Mouse (Mus musculus) limb, embryonic 12.5 days (tissue): ENCODE data around the gene Ceacam10. TPM values are rescaled to one million over a fixed set of nuclear protein-coding genes. Genes with fewer than 3 reads are reported as not detected.

Experiments used
- ATAC-seq: fragments of 200-750 bp; cut with Nextera tagmentation; 2 replicates; pipeline ENCODE4 v1.8.0; 2017; ENCODE audit warnings: low read depth, moderate TSS enrichment; ENCODE audit not compliant: insufficient number of reproducible peaks, insufficient read depth, low FRiP score, low TSS enrichment
- H3K27ac ChIP-seq: fragments of 300-500 bp; sonication (generic); 2 replicates; pipeline ENCODE4 v1.5.1; 2016; ENCODE audit warnings: mild to moderate bottlenecking, moderate library complexity
- H3K27me3 ChIP-seq: fragments of 300-500 bp; sonication (generic); 2 replicates; pipeline ENCODE4 v1.6.1; 2016; ENCODE audit warnings: mild to moderate bottlenecking, moderate library complexity
- H3K36me3 ChIP-seq: fragments of 300-500 bp; sonication (generic); 2 replicates; pipeline ENCODE4 v1.6.1; 2016; ENCODE audit warnings: mild to moderate bottlenecking, moderate library complexity
- H3K4me1 ChIP-seq: fragments of 300-500 bp; sonication (generic); replicated peaks from 2 replicates; pipeline ENCODE4 v1.6.1; 2016
- H3K4me2 ChIP-seq: fragments of 300-500 bp; sonication (generic); 2 replicates; pipeline ENCODE4 v1.6.1; 2016; ENCODE audit warnings: mild to moderate bottlenecking, moderate library complexity
- H3K4me3 ChIP-seq: fragments of 300-500 bp; sonication (generic); replicated peaks from 2 replicates; pipeline ENCODE4 v1.5.1; 2016; ENCODE audit warnings: mild to moderate bottlenecking
- H3K9ac ChIP-seq: fragments of 300-500 bp; sonication (generic); replicated peaks from 2 replicates; pipeline ENCODE4 v1.6.1; 2016; ENCODE audit warnings: mild to moderate bottlenecking, moderate library complexity
- H3K9me3 ChIP-seq: fragments of 300-500 bp; sonication (generic); 2 replicates; pipeline ENCODE4 v1.6.1; 2016; ENCODE audit warnings: mild to moderate bottlenecking, moderate library complexity
- WGBS: fragments of 180-500 bp; shearing (Covaris S2); methylation state at CpG from one replicate; pipeline ENCODE4 v1.1.7; 2016; 5-methylcytosine and 5-hydroxymethylcytosine counted together
- polyA plus RNA-seq: library from polyadenylated mRNA; unstranded; fragments of >200 nt; fragmentation: Nextera tagmentation; extraction: Ambion mirVana; gene quantifications from 2 replicates; pipeline ENCODE4 v1.2.1, GENCODE M21; 2016

Gene Ceacam10
- polyA plus RNA-seq, 1 experiment from 2014 or later, result not detected

DNA sequence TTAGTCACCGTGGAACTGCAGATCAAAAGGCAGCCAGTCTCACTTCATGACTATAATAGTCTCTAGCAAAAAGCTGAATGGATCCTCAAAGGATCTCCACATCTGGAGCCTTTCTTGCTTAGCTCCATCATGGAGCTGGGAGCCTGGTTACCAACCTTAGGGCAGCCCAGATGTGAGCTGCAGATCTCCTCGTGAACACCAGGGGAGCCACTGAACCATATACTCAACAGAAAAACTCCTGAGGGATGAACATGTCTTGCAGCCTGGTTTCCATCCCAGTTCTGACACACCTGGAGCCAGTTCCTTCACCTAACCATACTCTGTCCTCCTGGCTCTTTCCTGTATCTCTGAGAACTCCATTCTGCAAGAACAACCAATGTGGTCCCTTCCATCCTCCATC is 861 bp upstream of the Ceacam10 start:
- H3K9ac ChIP-seq, result no peak overlapping the region
- H3K9me3 ChIP-seq, result no peaks in the 10 kb centered on the region
- H3K4me1 ChIP-seq, result no peaks in the 10 kb centered on the region
- ATAC-seq, result no peak
- no peak overlapping the region for H3K4me2 ChIP-seq
- H3K27ac ChIP-seq, result no peak overlapping the region
- 71% methylated on average over 2 of the region's 2 CpGs for WGBS
- H3K4me3 ChIP-seq, result no peak overlapping the region
- H3K27me3 ChIP-seq, result no peaks in the 10 kb centered on the region
- H3K36me3 ChIP-seq, result no peaks in the 10 kb centered on the region

DNA sequence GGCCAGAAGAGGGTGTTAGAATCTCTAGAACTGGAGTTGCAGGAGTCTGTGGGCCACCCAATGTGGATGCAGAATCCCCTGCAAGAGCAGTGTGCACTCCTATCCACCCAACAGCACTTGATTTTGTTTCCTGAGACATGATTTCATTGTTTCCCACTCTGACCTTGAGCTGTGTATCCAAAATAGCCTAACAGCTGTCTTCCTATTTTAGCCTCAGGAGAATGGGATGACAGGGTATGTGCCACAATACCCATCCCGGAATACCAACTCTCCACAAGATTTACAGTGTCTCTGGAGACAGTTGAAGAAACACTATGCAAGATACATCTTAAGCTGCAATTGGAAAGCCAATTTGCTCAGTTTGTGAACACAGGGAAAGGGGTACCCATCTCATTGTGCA is 20.9 kb downstream of the Ceacam10 start:
- Histone ChIP-seq H3K36me3 (no peaks in the 10 kb centered on the region), H3K4me1 (no peaks in the 10 kb centered on the region), H3K4me3 (no peak overlapping the region), H3K9me3 (0 out of 2 replicates have a peak, but pooled peaks cover 11% of the 10 kb centered on the region), H3K27me3 (no peaks in the 10 kb centered on the region), H3K27ac (no peak overlapping the region), H3K4me2 (no peak overlapping the region), H3K9ac (no peak overlapping the region)
- ATAC-seq, result no peak
- WGBS, result 89% methylated on average over 1 of the region's 1 CpGs

GRCm38 (mm10) chr7:24802149-24802767 is 25.3 kb downstream of the Ceacam10 start:
- Histone ChIP-seq H3K4me1 (no peaks in the 10 kb centered on the region), H3K36me3 (no peaks in the 10 kb centered on the region), H3K9me3 (0 out of 2 replicates have a peak, but pooled peaks cover 4% of the 10 kb centered on the region), H3K9ac (no peak overlapping the region), H3K4me3 (no peak overlapping the region), H3K27me3 (no peaks in the 10 kb centered on the region), H3K27ac (no peak overlapping the region), H3K4me2 (no peak overlapping the region)
- 76% methylated on average over 7 of the region's 7 CpGs for WGBS
- ATAC-seq, result no peak

DNA sequence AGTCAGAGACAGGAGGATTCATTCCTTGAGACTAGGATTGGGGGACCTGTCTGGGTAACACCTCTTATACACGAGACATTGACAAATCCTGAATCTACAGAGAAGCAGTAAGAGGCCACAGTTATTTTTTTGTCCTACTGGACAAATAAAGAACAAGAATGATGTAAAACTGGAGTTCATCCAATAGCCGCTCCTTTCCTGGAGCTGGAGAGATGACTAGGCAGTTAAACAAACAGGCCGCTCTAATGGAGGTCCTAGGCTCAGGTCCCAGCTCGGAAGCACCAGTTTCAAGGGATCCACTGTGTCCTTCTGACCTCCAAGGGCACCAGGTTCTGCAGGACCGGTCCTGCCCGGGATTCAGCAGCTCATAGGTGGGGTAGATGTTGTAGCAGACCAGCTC is 27.8 kb downstream of the Ceacam10 start:
- no peaks in the 10 kb centered on the region for H3K27me3 ChIP-seq
- no peak overlapping the region for H3K27ac ChIP-seq
- 63% methylated on average over 6 of the region's 6 CpGs for WGBS
- H3K4me3 ChIP-seq, result no peak overlapping the region
- no peak overlapping the region for H3K9ac ChIP-seq
- no peak for ATAC-seq
- H3K4me2 ChIP-seq, result no peak overlapping the region
- H3K4me1 ChIP-seq, result no peaks in the 10 kb centered on the region
- H3K36me3 ChIP-seq, result no peaks in the 10 kb centered on the region
- H3K9me3 ChIP-seq, result no peaks in the 10 kb centered on the region

GRCm38 (mm10) chr7:24809041-24809440 is 32.0 kb downstream of the Ceacam10 start:
- no peak overlapping the region for H3K9ac ChIP-seq
- H3K27me3 ChIP-seq, result no peaks in the 10 kb centered on the region
- H3K9me3 ChIP-seq, result no peaks in the 10 kb centered on the region
- H3K27ac ChIP-seq, result no peak overlapping the region
- H3K4me3 ChIP-seq, result no peak overlapping the region
- 35% methylated on average over 2 of the region's 2 CpGs for WGBS
- no peak overlapping the region for H3K4me2 ChIP-seq
- H3K4me1 ChIP-seq, result no peaks in the 10 kb centered on the region
- H3K36me3 ChIP-seq, result no peaks in the 10 kb centered on the region
- ATAC-seq, result no peak

GRCm38 (mm10) chr7:24817502-24817901 is 40.5 kb downstream of the Ceacam10 start:
- Histone ChIP-seq H3K9me3 (no peaks in the 10 kb centered on the region), H3K4me2 (no peak overlapping the region), H3K4me3 (no peak overlapping the region), H3K36me3 (no peaks in the 10 kb centered on the region), H3K27me3 (no peaks in the 10 kb centered on the region), H3K4me1 (no peaks in the 10 kb centered on the region), H3K9ac (no peak overlapping the region), H3K27ac (no peak overlapping the region)
- under 1% methylated on average over 3 of the region's 3 CpGs for WGBS
- 0 out of 2 replicates have a peak, but pooled peaks have one; percentile 63 for ATAC-seq

DNA sequence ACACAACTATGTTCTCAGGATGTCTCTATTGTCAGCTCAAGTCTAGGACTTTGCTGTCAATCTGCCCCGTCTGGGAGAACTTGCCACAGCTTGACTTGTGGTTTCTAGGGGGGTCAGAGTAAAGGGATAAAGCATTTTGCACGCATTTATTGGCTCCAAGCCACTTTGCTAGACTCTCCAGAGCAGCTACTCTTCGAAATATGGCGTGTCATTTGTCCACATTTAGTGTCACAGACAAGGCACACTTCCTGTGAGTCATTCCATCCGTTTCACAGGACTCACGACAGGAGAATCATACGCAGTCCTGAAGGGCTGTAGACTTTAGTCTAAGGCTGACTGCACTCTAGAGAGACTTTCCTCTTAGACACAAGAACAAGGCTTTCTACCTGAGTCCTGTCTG is 47.4 kb downstream of the Ceacam10 start:
- Histone ChIP-seq H3K4me1 (no peaks in the 10 kb centered on the region), H3K9ac (no peak overlapping the region), H3K27me3 (no peaks in the 10 kb centered on the region), H3K4me2 (no peak overlapping the region), H3K4me3 (no peak overlapping the region), H3K36me3 (no peaks in the 10 kb centered on the region), H3K9me3 (no peaks in the 10 kb centered on the region), H3K27ac (no peak overlapping the region)
- 75% methylated on average over 7 of the region's 7 CpGs for WGBS
- ATAC-seq, result no peak

- no peak overlapping the region for H3K4me2 ChIP-seq
- WGBS, result 86% methylated on average over 4 of the region's 4 CpGs
- no peaks in the 10 kb centered on the region for H3K9me3 ChIP-seq
- no peak overlapping the region for H3K27ac ChIP-seq
- no peaks in the 10 kb centered on the region for H3K4me1 ChIP-seq
- no peak overlapping the region for H3K4me3 ChIP-seq
- H3K36me3 ChIP-seq, result no peaks in the 10 kb centered on the region
- no peaks in the 10 kb centered on the region for H3K27me3 ChIP-seq
- no peak for ATAC-seq
- H3K9ac ChIP-seq, result no peak overlapping the region
Measured at GRCm38 (mm10) chr7:24827181-24827580, 50.2 kb downstream of the Ceacam10 start.

Other genes starting within 250 kb of the Ceacam10 start
- gene Irgq, start 246.5 kb upstream of the Ceacam10 start, polyA plus RNA-seq, result 10.8 and 11.6 TPM in 2 replicates
- not detected in 2 replicates for gene Pinlyp, start 231.1 kb upstream of the Ceacam10 start, polyA plus RNA-seq
- gene Xrcc1, start 230.9 kb upstream of the Ceacam10 start, polyA plus RNA-seq, result 131 and 134 TPM in 2 replicates
- 25.1 and 25.6 TPM in 2 replicates for gene Ethe1, start 189.7 kb upstream of the Ceacam10 start, polyA plus RNA-seq
- 3.6 and 4.0 TPM in 2 replicates for gene Zfp575, start 189.6 kb upstream of the Ceacam10 start, polyA plus RNA-seq
- gene Phldb3, start 166.4 kb upstream of the Ceacam10 start, polyA plus RNA-seq, result 0.18 and 0.20 TPM in 2 replicates
- gene Lypd3, start 140.7 kb upstream of the Ceacam10 start, polyA plus RNA-seq, result 3.1 and 3.3 TPM in 2 replicates
- gene Tex101, start 100.5 kb upstream of the Ceacam10 start, polyA plus RNA-seq, result not detected in 2 replicates
- not detected in 2 replicates for gene BC049730, start 68.0 kb upstream of the Ceacam10 start, polyA plus RNA-seq
- gene Gm4763, start 50.3 kb upstream of the Ceacam10 start, polyA plus RNA-seq, result not detected in 2 replicates
- gene Cd177, start 16.9 kb upstream of the Ceacam10 start, polyA plus RNA-seq, result not detected in 2 replicates
- 14.2 and 22.2 TPM in 2 replicates for gene Gm9844, start 85.0 kb downstream of the Ceacam10 start, polyA plus RNA-seq
- not detected in 2 replicates for gene Lypd4, start 92.7 kb downstream of the Ceacam10 start, polyA plus RNA-seq
- gene Dmrtc2, start 92.9 kb downstream of the Ceacam10 start, polyA plus RNA-seq, result not detected in 2 replicates
- 2,324 and 2,343 TPM in 2 replicates for gene Rps19, start 107.2 kb downstream of the Ceacam10 start, polyA plus RNA-seq
- gene Cd79a, start 120.2 kb downstream of the Ceacam10 start, polyA plus RNA-seq, result 0.51 and 0.86 TPM in 2 replicates
- gene Arhgef1, start 125.7 kb downstream of the Ceacam10 start, polyA plus RNA-seq, result 119 and 126 TPM in 2 replicates
- gene Gm4881, start 167.3 kb downstream of the Ceacam10 start, polyA plus RNA-seq, result not detected in 2 replicates
- gene Rabac1, start 195.5 kb downstream of the Ceacam10 start, polyA plus RNA-seq, result 88.0 and 91.1 TPM in 2 replicates
- 0.38 and 0.59 TPM in 2 replicates for gene Atp1a3, start 228.8 kb downstream of the Ceacam10 start, polyA plus RNA-seq